Mouse (Mus musculus): ENCODE measurements around the gene Hrct1.

Hrct1 gene

DNA sequence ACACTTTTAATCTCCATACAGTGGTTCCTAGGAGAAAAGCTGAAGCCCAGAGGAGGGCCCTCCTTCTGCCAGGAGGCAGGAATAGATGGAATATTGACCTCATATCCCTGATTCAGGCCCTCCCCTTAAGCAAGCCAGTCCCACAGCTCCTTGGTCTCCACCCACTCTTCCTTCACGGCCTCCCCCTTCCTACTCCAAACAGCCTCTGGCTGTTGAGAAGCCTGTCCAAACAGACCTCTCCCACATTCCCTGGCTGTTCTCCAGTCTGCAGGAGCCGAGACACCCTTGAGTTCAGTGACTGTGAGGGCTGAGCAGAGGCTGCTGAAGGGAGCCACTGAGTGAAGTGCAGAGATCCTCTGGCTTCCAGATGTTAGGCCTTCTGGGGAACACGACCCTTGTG, at the start of gene Hrct1:
Gene Hrct1 (plus strand): TSS at position 194 of the 400 bp plus-strand sequence.
- DNase-seq (ENCODE audit: low spot score in 2 of 2), result peak in 1 of 2 experiments; percentile 46

DNA sequence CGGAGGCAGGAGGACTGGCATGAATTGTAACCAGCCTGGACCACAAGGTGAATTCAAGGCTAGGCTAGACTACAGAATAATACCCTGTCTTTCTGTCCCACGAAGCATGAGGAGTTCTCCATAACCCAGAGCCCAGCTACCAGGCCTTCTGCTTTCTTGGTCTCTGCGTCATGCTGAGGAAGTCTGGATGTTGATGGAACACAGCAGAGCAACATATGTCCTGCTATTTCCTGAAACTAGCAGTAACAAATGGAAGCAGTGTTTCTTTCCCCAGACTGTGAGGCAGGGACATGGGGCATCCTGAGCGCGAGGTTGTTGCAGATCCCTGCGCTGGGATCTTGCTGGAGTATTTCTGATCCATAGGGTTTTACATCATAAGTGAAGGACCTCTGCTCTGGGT, 48.4 kb upstream of the Hrct1 start:
- DNase-seq (ENCODE audit: low spot score in 2 of 2), result no peak

DNA sequence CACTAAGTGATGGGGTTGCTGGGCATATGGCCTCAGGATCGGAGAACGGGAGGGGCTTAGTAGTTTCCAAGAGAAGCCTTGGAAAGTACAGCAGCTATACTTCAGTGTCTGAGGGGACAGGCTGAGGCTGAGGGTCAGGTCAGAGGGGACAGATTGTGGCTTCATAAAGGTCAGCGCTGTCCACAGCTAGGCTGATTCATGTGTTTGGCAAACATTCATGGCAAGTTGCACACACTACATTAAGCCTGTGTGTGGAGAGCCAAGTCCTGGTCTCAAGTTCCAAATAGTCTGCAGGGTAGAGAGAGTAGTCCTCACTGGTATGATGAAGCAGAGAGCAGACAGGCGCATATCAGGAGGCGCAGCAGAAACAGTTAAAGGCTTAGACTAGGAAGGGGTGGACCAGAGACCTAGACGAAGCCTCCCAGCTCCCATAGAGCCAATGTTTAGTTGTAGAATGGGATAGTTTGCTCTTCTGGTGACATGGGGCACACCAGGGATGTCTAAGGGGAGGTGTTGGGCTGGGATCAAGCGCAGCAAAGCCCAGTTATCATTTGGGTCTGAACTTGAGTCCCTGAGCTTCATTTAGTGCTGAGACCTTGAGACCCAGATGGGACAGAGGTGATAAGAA, 47.5 kb upstream of the Hrct1 start:
- DNase-seq (ENCODE audit: low spot score in 2 of 2), result no peak

GRCm38 (mm10) chr4:43690021-43690420, 37.0 kb upstream of the Hrct1 start:
- peak in 1 of 2 experiments; percentile 57 for DNase-seq (ENCODE audit: low spot score in 2 of 2)

DNA sequence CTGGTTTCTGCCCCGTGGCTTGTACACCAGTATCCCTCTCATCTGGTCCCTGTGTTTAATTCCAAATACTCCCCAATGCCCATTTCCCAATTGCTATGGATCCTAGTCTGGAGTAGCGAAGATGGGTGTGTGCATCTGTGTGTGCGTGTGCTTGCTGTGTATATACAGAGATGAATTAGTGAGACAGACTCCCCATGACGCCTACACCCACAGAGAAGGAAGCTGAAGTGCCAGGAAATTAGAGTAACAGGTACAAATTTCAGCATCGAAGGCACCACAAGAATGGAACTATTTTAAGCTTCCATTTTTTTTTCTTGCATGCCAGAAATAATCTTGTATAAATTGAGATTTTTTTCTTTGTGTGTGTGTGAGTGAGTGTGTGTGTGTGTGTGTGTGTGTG, 36.0 kb upstream of the Hrct1 start:
- DNase-seq (ENCODE audit: low spot score in 2 of 2), result peak in 1 of 2 experiments; percentile 16

- no peak for DNase-seq (ENCODE audit: low spot score in 2 of 2)
These were observed 33.2 kb upstream of the Hrct1 start for GRCm38 (mm10) chr4:43693806-43694241.

- DNase-seq (ENCODE audit: low spot score in 2 of 2), result no peak
These were observed 32.3 kb upstream of the Hrct1 start for GRCm38 (mm10) chr4:43694439-43695248.

- no peak for DNase-seq (ENCODE audit: low spot score in 2 of 2)
These were observed 31.7 kb upstream of the Hrct1 start for GRCm38 (mm10) chr4:43695249-43695671.

DNA sequence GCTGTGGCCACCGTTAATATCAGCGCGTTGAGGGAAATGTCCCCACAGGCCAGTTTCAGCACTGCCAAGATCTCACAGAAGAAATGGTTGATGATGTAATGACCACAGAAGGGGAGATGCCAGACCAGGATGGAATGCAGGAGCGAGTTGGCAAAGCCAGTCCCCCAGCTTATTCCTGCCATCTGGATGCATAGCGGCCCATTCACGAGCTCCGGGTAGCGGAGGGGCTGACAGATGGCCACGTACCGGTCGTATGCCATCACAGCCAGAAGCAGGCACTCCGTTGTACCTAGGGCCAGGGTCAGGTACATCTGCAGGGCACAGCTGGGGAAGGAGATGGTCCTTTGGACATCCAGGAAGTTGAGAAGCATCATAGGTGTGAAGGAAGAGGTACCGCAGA, 30.4 kb upstream of the Hrct1 start:
- DNase-seq (ENCODE audit: low spot score in 2 of 2), result no peak

DNA sequence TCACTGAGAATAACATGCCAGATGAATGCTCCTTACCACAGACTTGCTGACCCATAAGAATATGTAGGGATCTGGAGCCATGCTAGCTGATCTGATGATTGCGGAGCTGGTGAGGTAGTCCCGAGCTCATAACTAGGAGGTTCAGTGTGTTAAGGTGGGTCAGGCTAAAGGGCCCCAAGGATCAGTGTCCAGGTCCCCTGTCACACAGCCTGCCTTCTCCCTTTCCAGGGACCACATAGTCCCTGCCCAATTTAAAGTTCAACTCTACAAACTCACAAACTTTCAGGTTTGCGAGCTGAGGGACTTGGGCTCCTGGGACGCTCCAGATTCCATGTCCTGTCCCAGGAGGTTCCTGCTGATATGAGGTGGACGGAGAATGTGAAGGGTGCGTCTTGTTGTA, 26.3 kb upstream of the Hrct1 start, which contains the start of gene Olfr70:
Gene Olfr70 (minus strand): TSS at position 101 of the 400 bp plus-strand sequence.
- DNase-seq (ENCODE audit: low spot score in 2 of 2), result no peak

DNA sequence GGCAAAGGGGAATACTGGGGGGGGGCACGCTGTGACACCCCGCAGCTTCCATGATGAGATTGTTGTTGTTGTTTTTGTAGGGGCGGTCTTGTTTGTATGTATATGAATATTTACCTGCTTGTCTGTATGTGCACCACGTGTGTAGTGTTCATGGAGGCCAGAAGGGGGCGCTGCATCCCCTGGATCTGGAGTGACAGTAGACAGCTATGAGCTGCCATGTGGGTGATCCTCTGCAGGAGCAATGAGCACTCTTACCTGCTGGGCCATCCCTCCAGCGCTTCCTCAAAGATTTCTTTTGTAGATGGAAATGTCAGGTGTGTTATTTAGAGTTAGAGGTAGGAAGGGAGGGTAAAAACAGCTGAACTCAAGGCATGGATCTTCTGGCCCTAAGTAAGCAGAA, 23.5 kb upstream of the Hrct1 start:
- DNase-seq (ENCODE audit: low spot score in 2 of 2), result no peak

- no peak for DNase-seq (ENCODE audit: low spot score in 2 of 2)
These were observed 23.1 kb upstream of the Hrct1 start for GRCm38 (mm10) chr4:43703851-43704250.

DNA sequence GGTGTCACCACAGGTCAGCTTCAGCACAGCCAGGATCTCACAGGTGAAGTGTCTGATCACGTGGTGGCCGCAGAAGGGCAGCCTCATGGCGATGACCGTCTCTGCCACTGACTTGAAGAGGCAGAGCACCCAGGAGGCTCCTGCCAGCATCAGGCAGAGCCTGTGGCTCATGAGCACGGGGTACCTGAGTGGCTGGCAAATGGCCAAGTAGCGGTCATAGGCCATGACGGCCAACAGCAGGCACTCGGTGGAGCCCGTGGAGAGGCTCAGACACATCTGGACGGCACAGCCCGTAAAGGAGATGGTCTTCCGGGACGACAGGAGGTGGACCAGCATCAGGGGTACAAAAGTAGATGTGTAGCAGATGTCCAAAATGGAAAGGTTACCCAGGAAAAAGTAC, 21.0 kb upstream of the Hrct1 start:
- no peak for DNase-seq (ENCODE audit: low spot score in 2 of 2)

DNA sequence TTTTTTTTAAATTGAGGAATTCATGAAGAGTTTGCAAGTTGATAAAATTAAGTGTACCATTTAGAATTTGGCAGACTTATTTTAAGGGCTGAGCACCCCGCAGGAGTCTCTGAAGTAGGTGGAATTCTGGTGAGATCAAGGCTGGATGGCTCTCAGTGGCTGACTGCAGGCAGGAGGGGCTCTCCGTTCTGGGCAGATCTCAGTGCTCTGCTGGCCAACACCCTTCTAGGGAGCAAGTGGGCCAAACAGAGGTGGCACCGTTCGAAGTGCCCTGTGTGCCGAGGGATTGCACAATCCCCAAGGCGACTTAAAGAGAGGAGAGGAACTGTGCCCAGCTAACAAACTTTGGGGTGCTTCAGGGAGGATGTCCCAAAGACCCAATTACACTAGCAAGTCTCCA, 17.1 kb upstream of the Hrct1 start, which contains the start of gene Olfr71:
Gene Olfr71 (minus strand): TSS at position 387 of the 400 bp plus-strand sequence.
- DNase-seq (ENCODE audit: low spot score in 2 of 2), result no peak

- DNase-seq (ENCODE audit: low spot score in 2 of 2), result peak; percentile 66 to 85
These were observed 15.2 kb upstream of the Hrct1 start for GRCm38 (mm10) chr4:43711821-43712220.

DNA sequence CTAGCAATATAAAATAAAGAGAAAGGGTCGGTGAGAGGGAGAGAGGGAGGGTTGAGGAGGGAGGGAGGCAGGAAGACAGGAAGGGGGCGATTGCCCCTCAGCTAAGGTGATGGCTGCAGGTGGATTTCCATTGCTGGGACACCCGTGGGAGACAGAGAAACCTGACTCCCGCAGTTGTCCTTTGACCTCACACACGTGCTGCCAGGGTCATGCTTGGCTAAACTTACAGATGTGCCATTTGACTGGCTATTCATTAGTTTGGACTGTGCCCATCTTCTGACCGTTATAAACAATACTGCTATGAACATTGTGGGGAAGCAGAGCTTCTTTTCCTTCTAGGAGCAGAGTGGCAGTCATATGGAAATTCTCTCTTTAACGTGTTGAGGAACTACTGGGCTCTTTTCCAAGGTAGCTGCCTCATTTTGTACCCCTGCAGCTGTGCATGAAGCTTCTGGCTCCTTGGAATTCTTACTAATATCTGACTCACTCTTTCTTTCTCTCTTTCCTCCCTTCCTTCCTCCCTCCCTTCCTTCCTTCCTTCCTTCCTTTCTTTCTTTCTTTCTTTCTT, 13.3 kb upstream of the Hrct1 start:
- DNase-seq (ENCODE audit: low spot score in 2 of 2), result no peak

DNA sequence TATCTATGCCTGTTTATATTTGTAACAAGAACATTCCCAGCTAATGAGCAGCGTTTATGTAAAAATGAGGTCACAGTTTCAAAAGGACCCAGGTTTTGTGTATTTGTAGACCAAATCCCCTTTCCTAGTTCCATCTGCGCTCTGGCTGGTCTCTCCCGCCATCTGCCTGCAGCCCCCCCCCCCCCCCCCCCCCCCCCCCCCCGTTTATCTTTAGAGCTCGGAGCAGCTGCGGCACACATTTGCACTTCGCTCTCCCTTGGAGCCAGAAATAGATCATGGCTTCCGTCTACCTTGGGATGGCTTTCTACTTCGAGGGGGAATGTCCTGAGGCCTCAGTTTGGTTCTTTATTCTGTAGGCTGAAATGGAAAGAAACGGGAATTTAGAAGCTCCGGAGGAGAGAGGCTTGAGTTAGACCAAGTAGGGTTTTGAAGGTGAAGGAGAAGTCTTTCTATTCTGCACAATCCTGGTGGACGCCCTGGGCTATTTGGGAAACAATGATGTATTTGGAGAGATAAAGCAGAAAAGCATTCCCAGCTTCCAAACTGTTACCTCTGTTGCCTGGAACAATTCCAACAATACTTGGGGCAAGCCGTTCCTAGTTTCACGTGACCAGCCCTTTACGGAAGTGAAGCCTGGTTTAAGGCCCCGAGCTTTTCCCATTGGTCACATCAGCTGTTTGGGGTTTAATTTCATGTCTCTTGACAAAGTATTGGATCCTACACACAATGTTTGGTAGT, 6.3 kb upstream of the Hrct1 start:
- peak in 1 of 2 experiments; percentile 63 for DNase-seq (ENCODE audit: low spot score in 2 of 2)

GRCm38 (mm10) chr4:43722191-43722590, 4.8 kb upstream of the Hrct1 start:
- DNase-seq (ENCODE audit: low spot score in 2 of 2), result peak in 1 of 2 experiments; percentile 68

- DNase-seq (ENCODE audit: low spot score in 2 of 2), result peak in 1 of 2 experiments; percentile 53
These were observed 2.2 kb upstream of the Hrct1 start for GRCm38 (mm10) chr4:43724764-43725163.

- DNase-seq (ENCODE audit: low spot score in 2 of 2), result no peak
These were observed 577 bp upstream of the Hrct1 start for GRCm38 (mm10) chr4:43726228-43726993.
